Mouse (Mus musculus) forebrain, embryonic 14.5 days (tissue): ENCODE results near the gene Sp2. TPM values are rescaled to one million over a fixed set of nuclear protein-coding genes. Genes with fewer than 3 reads are reported as not detected.

ENCODE experiments used
- ATAC-seq: fragments of 200-750 bp; cut with Nextera tagmentation; 2 replicates; pipeline ENCODE4 v1.8.0; 2017; ENCODE audit warnings: mild to moderate bottlenecking, moderate library complexity
- DNase-seq: peaks from one replicate; pipeline ENCODE4 v3.0.0-alpha.2; 2015; ENCODE audit warnings: low spot score
- H3K27ac ChIP-seq: fragments of 300-500 bp; sonication (generic); 2 replicates; pipeline ENCODE4 v1.5.1; 2014; ENCODE audit warnings: low read depth, mild to moderate bottlenecking, control low read depth, low read length, moderate library complexity
- H3K27me3 ChIP-seq: fragments of 300-500 bp; sonication (generic); replicated peaks from 2 replicates; pipeline ENCODE4 v1.6.1; 2014; ENCODE audit warnings: low read length, control low read depth, mixed read lengths; ENCODE audit not compliant: control insufficient read depth, insufficient read depth
- H3K36me3 ChIP-seq: fragments of 300-500 bp; sonication (generic); 2 replicates; pipeline ENCODE4 v1.6.1; 2014; ENCODE audit warnings: low read length, control low read depth; ENCODE audit not compliant: control insufficient read depth, insufficient read depth
- H3K4me1 ChIP-seq: fragments of 300-500 bp; sonication (generic); 2 replicates; pipeline ENCODE4 v1.6.1; 2014; ENCODE audit warnings: antibody characterized with exemption, low read length, control low read depth; ENCODE audit not compliant: control insufficient read depth, insufficient read depth
- H3K4me2 ChIP-seq: fragments of 300-500 bp; sonication (generic); 2 replicates; pipeline ENCODE4 v1.6.1; 2014; ENCODE audit warnings: mild to moderate bottlenecking, control low read depth, low read length
- H3K4me3 ChIP-seq: fragments of 300-500 bp; sonication (generic); 2 replicates; pipeline ENCODE4 v1.5.1; 2014; ENCODE audit warnings: low read depth, low read length, control low read depth
- H3K9ac ChIP-seq: fragments of 300-500 bp; sonication (generic); 2 replicates; pipeline ENCODE4 v1.6.1; 2014; ENCODE audit warnings: mild to moderate bottlenecking, low read length, control low read depth, moderate library complexity
- H3K9me3 ChIP-seq: fragments of 300-500 bp; sonication (generic); replicated peaks from 2 replicates; pipeline ENCODE4 v1.6.1; 2016; ENCODE audit warnings: low read length, control low read depth, mixed read lengths; ENCODE audit not compliant: control insufficient read depth
- WGBS: fragments of 180-500 bp; shearing (Covaris S2); extraction: QIAGEN DNeasy Blood & Tissue Kit; methylation state at CpG from one replicate; pipeline ENCODE4 v1.1.7; 2014; 5-methylcytosine and 5-hydroxymethylcytosine counted together
- polyA plus RNA-seq: library from polyadenylated mRNA; unstranded; fragments of >200 nt; fragmentation: Nextera tagmentation; extraction: Ambion mirVana; gene quantifications from 2 replicates; pipeline ENCODE4 v1.2.1, GENCODE M21; 2014

The Sp2 gene
- polyA plus RNA-seq, 1 experiment from 2014 or later = 14.3 TPM

DNA sequence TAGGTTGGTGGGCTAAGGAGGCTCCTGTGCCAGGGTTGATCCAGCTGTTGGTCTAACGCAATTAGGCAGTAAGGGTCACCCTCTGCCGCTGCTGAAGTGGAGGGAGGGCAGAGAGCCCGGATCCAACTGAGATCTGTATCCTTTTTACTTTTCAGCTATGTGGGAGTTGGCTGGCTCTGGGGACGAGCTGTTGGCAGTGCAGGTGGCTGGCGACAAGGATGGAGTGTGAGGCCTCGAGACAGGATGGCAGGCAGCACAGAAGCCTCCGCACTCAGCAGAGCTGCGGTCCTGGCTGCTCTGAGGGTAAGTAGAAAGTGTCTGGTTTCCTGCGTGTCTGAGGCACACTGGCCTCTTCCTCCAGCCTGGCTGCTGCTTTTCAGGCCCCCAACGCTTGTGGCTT, 30.3 kb downstream of the Sp2 start:
- 84% methylated on average over 10 of the region's 10 CpGs for WGBS
- H3K4me2 ChIP-seq = no peak overlapping the region
- H3K9me3 ChIP-seq = no peaks in the 10 kb centered on the region
- DNase-seq (no peak), ATAC-seq (no peak)
- no peak overlapping the region for H3K4me3 ChIP-seq
- no peaks in the 10 kb centered on the region for H3K27me3 ChIP-seq
- peaks cover 67% of the 10 kb centered on the region for H3K36me3 ChIP-seq
- no peaks in the 10 kb centered on the region for H3K4me1 ChIP-seq
- no peak overlapping the region for H3K9ac ChIP-seq
- no peak overlapping the region for H3K27ac ChIP-seq

DNA sequence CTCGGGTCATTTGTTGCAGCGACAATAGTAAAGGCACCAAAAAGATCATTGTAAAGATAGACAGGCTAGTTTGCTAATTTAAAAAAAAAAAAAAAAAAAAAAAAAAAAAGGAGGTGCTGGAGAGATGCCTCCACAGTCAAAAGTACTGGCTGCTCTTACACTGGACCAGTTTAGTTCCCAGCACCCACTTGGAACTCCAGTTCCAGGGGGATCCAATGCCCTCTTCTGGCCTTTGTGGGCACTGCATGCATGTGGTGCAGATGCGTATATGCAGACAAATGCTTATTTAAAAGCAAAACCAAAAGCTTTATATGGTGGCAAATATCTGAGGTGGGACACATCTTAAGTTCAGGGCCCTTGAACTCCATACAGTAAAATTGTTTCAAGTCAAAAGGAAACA, 32.0 kb downstream of the Sp2 start:
- Histone ChIP-seq H3K27ac (no peak overlapping the region), H3K4me2 (no peak overlapping the region), H3K27me3 (no peaks in the 10 kb centered on the region), H3K4me3 (no peak overlapping the region), H3K9me3 (no peaks in the 10 kb centered on the region), H3K4me1 (no peaks in the 10 kb centered on the region), H3K36me3 (peaks cover 52% of the 10 kb centered on the region), H3K9ac (no peak overlapping the region)
- ATAC-seq (no peak), DNase-seq (no peak)
- WGBS = 93% methylated on average over 3 of the region's 3 CpGs

DNA sequence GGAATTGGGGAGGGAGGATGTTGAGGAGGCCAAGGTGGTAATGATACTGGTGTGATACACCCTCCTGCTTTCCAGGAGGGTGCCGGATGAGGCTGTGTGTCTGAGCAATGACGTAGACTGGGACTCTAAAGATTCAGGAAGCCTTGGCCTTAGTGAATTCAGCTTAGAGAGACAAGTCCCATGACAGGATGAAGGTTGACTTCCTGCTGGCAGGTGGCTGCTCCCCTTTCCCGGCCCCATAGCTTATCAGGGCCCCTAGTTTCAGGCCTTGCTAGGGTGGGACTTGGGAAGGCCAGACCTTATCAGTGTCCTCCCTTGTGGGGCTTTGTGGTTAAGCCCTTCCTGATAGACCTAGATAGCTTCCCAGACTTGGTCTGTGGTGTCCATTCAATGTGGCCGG, 34.9 kb downstream of the Sp2 start:
- ATAC-seq = no peak
- no peak overlapping the region for H3K9ac ChIP-seq
- no peaks in the 10 kb centered on the region for H3K27me3 ChIP-seq
- 95% methylated on average over 4 of the region's 4 CpGs for WGBS
- no peak overlapping the region for H3K4me3 ChIP-seq
- no peak overlapping the region for H3K27ac ChIP-seq
- no peak overlapping the region for H3K4me2 ChIP-seq
- no peak for DNase-seq
- H3K9me3 ChIP-seq = no peaks in the 10 kb centered on the region
- peaks cover 11% of the 10 kb centered on the region for H3K4me1 ChIP-seq
- peaks cover 23% of the 10 kb centered on the region for H3K36me3 ChIP-seq

DNA sequence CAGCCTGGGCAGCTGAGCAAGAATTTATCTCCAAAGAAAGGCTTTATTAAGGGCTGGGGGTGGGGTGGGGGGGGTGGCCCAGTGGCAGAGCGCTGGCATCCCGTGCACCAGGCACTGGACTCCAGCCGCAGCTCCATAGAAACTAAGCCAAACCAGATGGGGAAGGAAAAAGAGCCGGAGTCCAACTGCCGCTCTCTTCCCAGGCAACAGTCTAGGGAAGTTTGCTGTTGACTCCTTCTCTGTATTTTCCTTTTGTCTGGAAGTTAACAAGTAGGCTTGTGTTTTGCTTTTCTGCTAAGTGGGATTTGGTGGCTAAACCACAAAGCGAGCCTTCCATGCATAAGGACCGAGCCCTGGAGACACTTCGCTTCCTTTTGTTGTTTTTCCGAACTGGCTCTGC, 36.3 kb downstream of the Sp2 start:
- Histone ChIP-seq H3K27me3 (no peaks in the 10 kb centered on the region), H3K4me3 (no peak overlapping the region), H3K36me3 (peaks cover 10% of the 10 kb centered on the region), H3K4me1 (peaks cover 11% of the 10 kb centered on the region), H3K9ac (no peak overlapping the region), H3K4me2 (no peak overlapping the region), H3K27ac (no peak overlapping the region), H3K9me3 (no peaks in the 10 kb centered on the region)
- 73% methylated on average over 9 of the region's 9 CpGs for WGBS
- DNase-seq (peak; percentile 16), ATAC-seq (no peak)

DNA sequence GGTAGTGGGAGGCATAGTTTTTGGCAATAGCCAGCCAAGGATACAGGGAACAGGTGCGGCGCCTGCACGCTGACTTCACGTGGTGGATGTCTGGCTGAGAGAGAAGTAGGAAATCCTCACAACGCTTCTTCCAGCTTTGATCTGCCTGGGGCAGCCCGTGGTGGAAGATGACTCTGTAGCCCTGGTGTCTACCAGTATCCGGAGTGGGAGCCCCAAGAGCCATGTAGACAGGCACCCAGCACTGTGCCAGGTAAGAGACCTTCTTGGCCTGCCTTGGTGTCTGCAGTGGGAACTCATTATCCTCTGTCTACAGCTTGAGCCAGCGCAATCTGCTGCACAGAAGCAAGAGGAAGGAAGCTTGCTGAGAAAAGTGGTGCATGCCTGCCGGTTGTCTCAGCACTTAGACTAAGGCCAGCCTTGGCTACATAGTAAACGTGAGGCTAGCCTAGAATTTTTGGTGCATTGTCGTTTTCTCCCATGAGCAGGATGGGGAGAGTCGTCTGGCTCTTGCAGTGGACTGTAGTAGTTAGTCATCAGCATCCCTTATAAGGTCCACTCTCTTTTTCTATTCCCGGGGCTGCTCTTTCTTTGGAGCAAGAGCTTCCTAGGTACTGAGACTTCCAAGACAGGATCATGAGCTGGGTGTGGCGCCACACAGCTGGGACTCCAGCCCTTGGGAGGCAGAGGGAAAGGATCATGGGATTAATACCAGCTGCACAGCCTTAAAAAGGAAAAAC, 37.7 kb downstream of the Sp2 start:
- Histone ChIP-seq H3K27me3 (no peaks in the 10 kb centered on the region), H3K4me2 (peak overlapping the region; percentile 96), H3K4me3 (peak overlapping the region; percentile 46), H3K4me1 (peaks cover 11% of the 10 kb centered on the region), H3K27ac (no peak overlapping the region), H3K9me3 (no peaks in the 10 kb centered on the region), H3K9ac (peak overlapping the region; percentile 65), H3K36me3 (no peaks in the 10 kb centered on the region)
- DNase-seq (no peak), ATAC-seq (no peak)
- WGBS = 84% methylated on average over 14 of the region's 14 CpGs

DNA sequence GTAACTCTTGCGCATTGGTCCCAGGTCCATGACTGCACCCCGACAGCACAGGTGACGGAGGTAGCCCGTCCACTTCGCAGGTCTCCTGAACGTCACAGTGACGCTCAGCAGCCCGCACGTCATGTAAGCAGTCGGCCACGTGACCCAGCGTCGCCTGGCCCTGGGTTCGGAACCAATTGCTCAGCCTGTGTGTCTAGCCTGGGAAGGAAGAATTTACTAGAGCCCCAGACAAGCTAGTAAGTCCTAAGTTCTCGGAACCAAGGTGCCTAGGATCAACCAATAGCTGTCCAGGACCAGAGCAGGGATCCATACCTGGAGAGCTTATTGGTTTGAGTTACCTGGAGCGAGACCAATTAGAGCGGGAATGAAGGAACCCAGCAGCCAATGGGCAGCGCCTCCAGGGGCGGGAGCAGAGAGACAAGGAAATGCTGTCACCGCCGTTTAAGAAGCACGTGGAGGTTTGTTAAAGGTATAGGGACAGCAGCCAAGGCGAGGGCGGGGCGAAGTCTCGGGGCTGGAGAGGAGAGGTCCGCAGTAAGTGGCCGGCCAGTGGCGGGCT, 38.9 kb downstream of the Sp2 start, which contains the start of gene Pnpo:
Gene Pnpo, minus strand, starts transcription at position 241 of the 559 bp plus-strand sequence.
- Histone ChIP-seq H3K9me3 (no peaks in the 10 kb centered on the region), H3K27me3 (no peaks in the 10 kb centered on the region), H3K4me1 (peaks cover 11% of the 10 kb centered on the region), H3K27ac (no peak within 1 kb of the TSS), H3K36me3 (no peaks in the 10 kb centered on the region), H3K4me2 (peak within 1 kb of the TSS; percentile 96), H3K9ac (peak within 1 kb of the TSS; percentile 65), H3K4me3 (peak within 1 kb of the TSS; percentile 46)
- ATAC-seq (peak; percentile 99), DNase-seq (peak; percentile 97)
- under 1% methylated on average over 29 of the region's 29 CpGs for WGBS

DNA sequence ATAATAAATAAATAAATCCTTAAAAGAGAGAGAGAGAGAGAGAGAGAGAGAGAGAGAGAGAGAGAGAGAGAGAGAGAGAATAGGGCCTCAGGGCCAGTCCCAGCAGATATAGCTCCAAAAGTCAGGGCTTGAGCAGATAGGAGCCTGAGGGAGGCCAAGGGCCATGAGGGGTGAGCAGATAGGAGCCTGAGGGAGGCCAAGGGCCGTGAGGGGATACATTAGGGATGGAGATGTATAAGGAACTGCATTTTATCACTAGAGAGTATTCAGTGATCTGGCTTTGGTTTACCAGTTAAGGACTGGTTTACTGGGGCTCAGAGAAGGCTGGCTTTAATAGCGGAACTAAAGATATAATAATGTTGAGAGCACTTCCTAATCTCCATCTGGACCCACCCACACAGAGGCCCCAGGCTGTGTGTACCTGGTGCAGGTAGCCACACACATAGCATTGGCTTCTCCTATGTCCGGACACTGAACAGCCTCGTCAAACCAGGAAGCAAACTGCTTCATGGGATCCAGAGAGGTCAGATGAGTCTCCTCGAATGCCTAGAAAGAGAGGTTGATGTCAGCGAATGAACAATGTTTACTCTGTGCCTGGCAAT, 40.7 kb downstream of the Sp2 start:
- 77% methylated on average over 6 of the region's 6 CpGs for WGBS
- H3K9ac ChIP-seq = no peak overlapping the region
- H3K36me3 ChIP-seq = no peaks in the 10 kb centered on the region
- no peak overlapping the region for H3K27ac ChIP-seq
- no peak overlapping the region for H3K4me2 ChIP-seq
- no peaks in the 10 kb centered on the region for H3K27me3 ChIP-seq
- H3K9me3 ChIP-seq = no peaks in the 10 kb centered on the region
- H3K4me1 ChIP-seq = peaks cover 11% of the 10 kb centered on the region
- H3K4me3 ChIP-seq = no peak overlapping the region
- ATAC-seq (no peak), DNase-seq (no peak)

DNA sequence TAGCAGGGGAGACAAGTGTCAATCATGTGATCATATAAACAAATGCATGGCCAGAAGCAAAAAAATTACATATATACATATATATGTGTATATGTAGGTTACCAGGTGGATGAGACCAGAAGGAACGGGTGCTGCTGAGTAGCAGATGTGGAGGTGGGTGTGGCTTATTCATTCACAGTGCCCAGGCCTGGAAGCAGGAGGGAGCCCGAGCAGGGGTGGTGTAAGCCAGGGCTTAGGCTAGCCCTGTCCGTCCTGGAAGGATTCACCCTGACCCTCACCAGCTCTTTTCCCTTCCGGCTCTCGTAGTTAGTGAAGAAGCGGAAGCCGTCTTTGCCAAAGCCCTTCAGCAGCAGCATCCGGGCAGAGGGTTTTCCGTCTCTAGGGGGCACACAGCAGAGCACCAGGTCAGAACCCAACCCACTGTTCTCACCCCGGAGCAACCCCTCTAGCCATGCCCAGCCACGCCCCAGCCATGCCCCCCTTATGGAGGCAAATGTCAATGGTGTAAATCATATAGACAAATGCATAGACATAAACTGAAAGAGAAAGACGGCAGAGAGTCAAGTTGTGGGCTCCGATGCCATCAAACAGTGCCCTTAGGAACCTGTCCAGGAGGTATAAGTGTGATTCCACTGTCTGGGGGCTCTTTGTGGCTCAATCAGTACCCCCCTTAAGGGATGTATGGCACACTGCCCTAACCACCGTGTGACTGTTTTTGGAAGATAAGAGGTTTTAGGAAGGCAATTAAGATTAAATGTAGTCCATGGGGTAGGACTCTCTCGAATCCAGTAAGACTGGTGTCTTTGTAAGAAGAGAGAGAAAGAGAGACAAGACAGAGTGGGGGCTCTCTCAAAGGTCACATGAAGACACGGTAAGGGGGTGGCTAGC, 41.9 kb downstream of the Sp2 start:
- H3K4me2 ChIP-seq = no peak overlapping the region
- no peak overlapping the region for H3K9ac ChIP-seq
- H3K36me3 ChIP-seq = no peaks in the 10 kb centered on the region
- H3K4me1 ChIP-seq = peaks cover 11% of the 10 kb centered on the region
- 77% methylated on average over 16 of the region's 16 CpGs for WGBS
- no peaks in the 10 kb centered on the region for H3K9me3 ChIP-seq
- no peak overlapping the region for H3K4me3 ChIP-seq
- no peak overlapping the region for H3K27ac ChIP-seq
- ATAC-seq (no peak), DNase-seq (no peak)
- no peaks in the 10 kb centered on the region for H3K27me3 ChIP-seq
